Mouse (Mus musculus): Measurements from ENCODE around the gene Il1f8. TPM values are rescaled to one million over a fixed set of nuclear protein-coding genes. Genes with fewer than 3 reads are reported as not detected.

Gene Il1f8
- polyA plus RNA-seq, 1 experiment from 2014 or later: not detected

DNA sequence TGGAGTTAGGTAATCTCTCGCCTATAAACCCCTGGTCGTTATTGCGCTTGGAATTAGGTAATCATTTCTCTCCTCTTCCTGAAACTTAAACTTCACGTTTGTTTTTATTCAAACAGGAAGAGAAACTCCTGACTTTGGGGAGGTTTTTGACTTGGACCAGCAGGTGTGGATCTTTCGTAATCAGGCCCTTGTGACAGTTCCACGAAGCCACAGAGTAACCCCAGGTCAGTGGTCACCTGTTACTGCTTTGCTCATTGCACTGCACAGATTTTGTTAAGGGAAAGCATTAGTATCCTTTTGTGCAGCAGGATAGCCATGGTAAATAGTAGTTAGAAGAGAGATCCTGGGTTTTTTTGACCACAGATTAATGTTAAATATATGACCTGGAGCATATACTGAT lies 34.6 kb downstream of the Il1f8 start:
- no peak overlapping the region for H3K9ac ChIP-seq (ENCODE audit: low read length)
- no peaks in the 10 kb centered on the region for H3K4me1 ChIP-seq (replicated peaks; ENCODE audit: control insufficient read depth, insufficient read depth, low read length)
- H3K36me3 ChIP-seq (ENCODE audit: control insufficient read depth, insufficient read depth, low read length): no peaks in the 10 kb centered on the region
- ATAC-seq (replicated peaks; ENCODE audit: low FRiP score) (no peak), DNase-seq (ENCODE audit: low spot score) (no peak)
- no peak overlapping the region for H3K4me3 ChIP-seq (ENCODE audit: low read depth, low read length)
- H3K27ac ChIP-seq (ENCODE audit: low read depth, low read length): no peak overlapping the region
- H3K4me2 ChIP-seq (ENCODE audit: low read depth, low read length, severe bottlenecking): no peak overlapping the region
- 84% methylated on average over 6 of the region's 6 CpGs for WGBS
- no peaks in the 10 kb centered on the region for H3K9me3 ChIP-seq (ENCODE audit: control insufficient read depth, low read length)
- H3K27me3 ChIP-seq (ENCODE audit: control insufficient read depth, insufficient read depth, low read length): no peaks in the 10 kb centered on the region

- 81% methylated on average over 1 of the region's 1 CpGs for WGBS
- Histone ChIP-seq H3K4me2 (ENCODE audit: low read depth, low read length, severe bottlenecking) (no peak overlapping the region), H3K9me3 (ENCODE audit: control insufficient read depth, low read length) (no peaks in the 10 kb centered on the region), H3K36me3 (ENCODE audit: control insufficient read depth, insufficient read depth, low read length) (no peaks in the 10 kb centered on the region), H3K4me3 (ENCODE audit: low read depth, low read length) (no peak overlapping the region), H3K4me1 (replicated peaks; ENCODE audit: control insufficient read depth, insufficient read depth, low read length) (no peaks in the 10 kb centered on the region), H3K27me3 (ENCODE audit: control insufficient read depth, insufficient read depth, low read length) (no peaks in the 10 kb centered on the region), H3K27ac (ENCODE audit: low read depth, low read length) (no peak overlapping the region), H3K9ac (ENCODE audit: low read length) (no peak overlapping the region)
- no peak for DNase-seq (ENCODE audit: low spot score)
- ATAC-seq (replicated peaks; ENCODE audit: low FRiP score): no peak
Measured at GRCm38 (mm10) chr2:24188189-24188588, 35.2 kb downstream of the Il1f8 start.

Other genes with a start within 250 kb of the Il1f8 start
- gene Hnmt, start 103.8 kb upstream of the Il1f8 start, polyA plus RNA-seq (2014; fragmentation: Nextera tagmentation; extraction: Ambion mirVana): 1.0 and 1.1 TPM in 2 replicates
- not detected in 2 replicates for gene Tbpl2, start 56.6 kb upstream of the Il1f8 start, polyA plus RNA-seq (2014; fragmentation: Nextera tagmentation; extraction: Ambion mirVana)
- gene Il1f9, start 33.3 kb downstream of the Il1f8 start, polyA plus RNA-seq (2014; fragmentation: Nextera tagmentation; extraction: Ambion mirVana): not detected in 2 replicates
- not detected in 2 replicates for gene Il1f6, start 62.3 kb downstream of the Il1f8 start, polyA plus RNA-seq (2014; fragmentation: Nextera tagmentation; extraction: Ambion mirVana)
- gene Il1f5, start 123.8 kb downstream of the Il1f8 start, polyA plus RNA-seq (2014; fragmentation: Nextera tagmentation; extraction: Ambion mirVana): not detected in 2 replicates
- not detected in 2 replicates for gene Il1f10, start 138.0 kb downstream of the Il1f8 start, polyA plus RNA-seq (2014; fragmentation: Nextera tagmentation; extraction: Ambion mirVana)
- not detected in 2 replicates for gene Il1rn, start 183.7 kb downstream of the Il1f8 start, polyA plus RNA-seq (2014; fragmentation: Nextera tagmentation; extraction: Ambion mirVana)
- 0.41 and 0.61 TPM in 2 replicates for gene Psd4, start 214.4 kb downstream of the Il1f8 start, polyA plus RNA-seq (2014; fragmentation: Nextera tagmentation; extraction: Ambion mirVana)

Data from forebrain, embryonic 11.5 days (tissue).